Mouse (Mus musculus) gastrocnemius, postnatal 4 days (tissue): ENCODE measurements around the gene Fam167b. TPM values are rescaled to one million over a fixed set of nuclear protein-coding genes. Genes with fewer than 3 reads are reported as not detected.
"Not testable (repeated sequence)": the region's sequence is repeated elsewhere in the genome, so short reads cannot be mapped to it uniquely, and the experiment has no call there.

Experiments
- DNase-seq, 2 experiments: peaks; one replicate each; pipeline ENCODE4 v3.0.0; 2021 to 2022; ENCODE audit warnings: low spot score in 2 of 2, mixed read lengths in 2 of 2
- total RNA-seq, 2 experiments: library from RNA; stranded (reverse); gene quantifications; 2 replicates each; pipeline ENCODE4 v1.2.3; 2021

Fam167b gene
- total RNA-seq, 2 experiments from 2014 or later: 1.2 to 1.3 TPM

GRCm38 (mm10) chr4:129565139-129565538, 13.2 kb downstream of the Fam167b start:
- DNase-seq: no peak

- DNase-seq: no peak
These were observed 14.6 kb downstream of the Fam167b start for GRCm38 (mm10) chr4:129563718-129564117.

- DNase-seq: no peak
These were observed 17.2 kb downstream of the Fam167b start for GRCm38 (mm10) chr4:129561184-129561583.

- DNase-seq: no peak
These were observed 19.9 kb downstream of the Fam167b start for GRCm38 (mm10) chr4:129558321-129558955.

- DNase-seq: no peak
These were observed 21.0 kb downstream of the Fam167b start for GRCm38 (mm10) chr4:129557256-129557808.

- peak; percentile 83 to 88 for DNase-seq
These were observed 21.7 kb downstream of the Fam167b start for GRCm38 (mm10) chr4:129556532-129557223.

- DNase-seq: no peak
These were observed 22.4 kb downstream of the Fam167b start for GRCm38 (mm10) chr4:129555862-129556531.

- peak in 1 of 2 experiments; percentile 40 for DNase-seq
These were observed 22.9 kb downstream of the Fam167b start for GRCm38 (mm10) chr4:129555421-129555861.

- not testable (repeated sequence) for DNase-seq
These were observed 23.8 kb downstream of the Fam167b start for GRCm38 (mm10) chr4:129554512-129554911.

- no peak for DNase-seq
These were observed 28.1 kb downstream of the Fam167b start for GRCm38 (mm10) chr4:129550295-129550694.

GRCm38 (mm10) chr4:129549306-129549705, 29.0 kb downstream of the Fam167b start:
- DNase-seq: no peak

GRCm38 (mm10) chr4:129547631-129548030, 30.7 kb downstream of the Fam167b start:
- not testable (repeated sequence) for DNase-seq

- DNase-seq: no peak
These were observed 34.2 kb downstream of the Fam167b start for GRCm38 (mm10) chr4:129544106-129544505.

- peak; percentile 97 to 98 for DNase-seq
These were observed 35.7 kb downstream of the Fam167b start, which contains the start of gene Hdac1 for GRCm38 (mm10) chr4:129542592-129543141. TSS of gene Hdac1 (minus strand) at chr4:129542713.

- DNase-seq: peak in 1 of 2 experiments; percentile 18
These were observed 36.3 kb downstream of the Fam167b start for GRCm38 (mm10) chr4:129541868-129542591.

- peak in 1 of 2 experiments; percentile 17 for DNase-seq
These were observed 38.3 kb downstream of the Fam167b start for GRCm38 (mm10) chr4:129540012-129540411.

- DNase-seq: not testable (repeated sequence)
These were observed 49.4 kb downstream of the Fam167b start for GRCm38 (mm10) chr4:129528901-129529300.
